Mouse (Mus musculus) neural tube, embryonic 13.5 days (tissue): Measurements from ENCODE around the gene Pacsin2. TPM values are rescaled to one million over a fixed set of nuclear protein-coding genes. Genes with fewer than 3 reads are reported as not detected.

Experiments
- ATAC-seq: fragments of 200-750 bp; cut with Nextera tagmentation; 2 replicates; pipeline ENCODE4 v1.8.0; 2017; ENCODE audit warnings: low read depth, mild to moderate bottlenecking, moderate TSS enrichment, moderate library complexity
- H3K27ac ChIP-seq: fragments of 300-500 bp; sonication (generic); replicated peaks from 2 replicates; pipeline ENCODE4 v1.5.1; 2015; ENCODE audit warnings: moderate library complexity, mild to moderate bottlenecking, inconsistent platforms
- H3K27me3 ChIP-seq: fragments of 300-500 bp; sonication (generic); 2 replicates; pipeline ENCODE4 v1.6.1; 2015; ENCODE audit warnings: mild to moderate bottlenecking, inconsistent platforms
- H3K36me3 ChIP-seq: fragments of 300-500 bp; sonication (generic); 2 replicates; pipeline ENCODE4 v1.6.1; 2015; ENCODE audit warnings: mild to moderate bottlenecking, inconsistent platforms
- H3K4me1 ChIP-seq: fragments of 300-500 bp; sonication (generic); replicated peaks from 2 replicates; pipeline ENCODE4 v1.6.1; 2015; ENCODE audit warnings: inconsistent platforms
- H3K4me2 ChIP-seq: fragments of 300-500 bp; sonication (generic); 2 replicates; pipeline ENCODE4 v1.6.1; 2015; ENCODE audit warnings: inconsistent platforms, mild to moderate bottlenecking, moderate library complexity
- H3K4me3 ChIP-seq: fragments of 300-500 bp; sonication (generic); 2 replicates; pipeline ENCODE4 v1.5.1; 2015; ENCODE audit warnings: mild to moderate bottlenecking, inconsistent platforms
- H3K9ac ChIP-seq: fragments of 300-500 bp; sonication (generic); 2 replicates; pipeline ENCODE4 v1.6.1; 2015; ENCODE audit warnings: moderate library complexity, mild to moderate bottlenecking, inconsistent platforms
- H3K9me3 ChIP-seq: fragments of 300-500 bp; sonication (generic); 2 replicates; pipeline ENCODE4 v1.6.1; 2016; ENCODE audit warnings: inconsistent platforms
- WGBS: fragments of 180-500 bp; shearing (Covaris S2); methylation state at CpG from one replicate; pipeline ENCODE4 v1.1.7; 2015; 5-methylcytosine and 5-hydroxymethylcytosine counted together
- polyA plus RNA-seq: library from polyadenylated mRNA; unstranded; fragments of >200 nt; fragmentation: Nextera tagmentation; extraction: Ambion mirVana; gene quantifications from 2 replicates; pipeline ENCODE4 v1.2.1, GENCODE M21; 2015

The Pacsin2 gene
- polyA plus RNA-seq, 1 experiment from 2014 or later: 29.6 TPM

DNA sequence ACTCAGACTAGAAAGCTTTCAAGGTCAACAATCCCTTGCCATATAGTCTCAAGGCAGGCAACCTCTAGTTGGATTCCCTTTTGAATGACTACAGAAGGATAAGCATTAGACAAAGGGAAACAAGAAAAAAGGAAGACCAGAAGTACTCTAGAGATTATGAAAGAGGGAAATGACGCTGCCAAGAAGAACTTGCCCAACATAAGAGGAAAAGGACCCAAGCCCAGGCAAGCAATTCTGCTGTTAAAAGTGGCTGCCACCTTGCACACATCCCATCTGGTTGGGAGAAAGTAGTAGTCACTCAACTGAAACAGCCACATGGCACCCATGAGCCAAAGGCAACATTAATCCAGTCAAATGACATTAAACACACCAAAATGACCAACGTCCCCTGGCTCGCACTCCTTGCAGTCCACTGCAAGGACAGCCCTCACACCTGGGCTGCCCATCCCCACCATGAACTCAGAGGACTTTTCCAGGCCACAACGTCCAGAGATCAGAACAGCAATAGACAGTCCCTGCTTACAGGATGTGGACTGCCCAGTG, 21.8 kb downstream of the Pacsin2 start:
- peaks cover 19% of the 10 kb centered on the region for H3K4me1 ChIP-seq

DNA sequence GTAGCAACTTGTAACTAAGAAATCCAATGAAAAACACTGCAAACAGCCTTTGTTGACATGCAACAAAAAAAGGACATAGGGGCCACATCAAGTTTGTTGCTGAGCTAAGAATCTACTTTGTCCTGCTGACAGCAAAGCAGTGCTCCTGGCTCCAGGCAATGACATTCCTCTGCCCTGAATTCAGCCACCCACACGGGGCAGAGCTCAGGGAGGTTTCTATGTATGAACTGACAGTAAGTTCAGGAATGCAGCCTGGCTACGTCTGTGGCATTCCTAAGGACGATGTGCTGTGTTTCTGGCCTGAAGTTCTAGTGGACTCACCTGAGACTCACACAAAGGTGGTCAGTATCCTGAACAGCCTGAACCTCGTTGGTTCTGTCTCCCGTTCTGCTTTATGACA, 23.7 kb downstream of the Pacsin2 start:
- no peak overlapping the region for H3K4me3 ChIP-seq
- H3K4me1 ChIP-seq: peaks cover 13% of the 10 kb centered on the region
- H3K9me3 ChIP-seq: no peaks in the 10 kb centered on the region
- ATAC-seq: no peak
- H3K27ac ChIP-seq: no peak overlapping the region
- 73% methylated on average over 5 of the region's 5 CpGs for WGBS
- no peaks in the 10 kb centered on the region for H3K36me3 ChIP-seq
- H3K4me2 ChIP-seq: no peak overlapping the region
- no peak overlapping the region for H3K9ac ChIP-seq
- H3K27me3 ChIP-seq: no peaks in the 10 kb centered on the region

More for the DNA sequence above, 21.8 kb downstream of the Pacsin2 start:
- Histone ChIP-seq H3K9ac (no peak overlapping the region), H3K9me3 (no peaks in the 10 kb centered on the region), H3K4me3 (no peak overlapping the region), H3K27ac (no peak overlapping the region), H3K36me3 (no peaks in the 10 kb centered on the region), H3K4me2 (no peak overlapping the region), H3K27me3 (no peaks in the 10 kb centered on the region)
- ATAC-seq: no peak
- WGBS: 89% methylated on average over 4 of the region's 4 CpGs

DNA sequence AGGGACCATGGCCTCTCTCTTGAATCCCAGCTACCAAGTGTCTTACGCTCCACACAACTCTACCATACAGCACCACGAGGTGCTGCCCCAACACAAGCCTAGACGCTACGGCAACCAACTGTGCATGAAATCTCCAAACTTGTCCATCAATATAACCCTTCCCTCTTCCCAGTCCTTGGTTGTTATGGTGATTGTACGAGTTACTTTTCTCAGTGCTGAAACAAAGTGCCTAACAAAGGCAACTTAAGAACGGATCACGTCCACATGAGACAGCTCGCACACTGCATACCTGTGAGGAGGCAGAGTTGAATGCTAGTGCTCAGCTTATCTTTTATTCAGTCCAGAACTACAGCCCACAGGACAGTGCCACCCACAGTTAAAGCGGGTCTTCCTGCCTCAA, 27.9 kb downstream of the Pacsin2 start:
- no peak overlapping the region for H3K27ac ChIP-seq
- H3K4me3 ChIP-seq: no peak overlapping the region
- H3K4me2 ChIP-seq: no peak overlapping the region
- WGBS: 77% methylated on average over 9 of the region's 9 CpGs
- H3K4me1 ChIP-seq: peaks cover 13% of the 10 kb centered on the region
- no peaks in the 10 kb centered on the region for H3K9me3 ChIP-seq
- H3K36me3 ChIP-seq: no peaks in the 10 kb centered on the region
- no peak overlapping the region for H3K9ac ChIP-seq
- no peaks in the 10 kb centered on the region for H3K27me3 ChIP-seq
- no peak for ATAC-seq

DNA sequence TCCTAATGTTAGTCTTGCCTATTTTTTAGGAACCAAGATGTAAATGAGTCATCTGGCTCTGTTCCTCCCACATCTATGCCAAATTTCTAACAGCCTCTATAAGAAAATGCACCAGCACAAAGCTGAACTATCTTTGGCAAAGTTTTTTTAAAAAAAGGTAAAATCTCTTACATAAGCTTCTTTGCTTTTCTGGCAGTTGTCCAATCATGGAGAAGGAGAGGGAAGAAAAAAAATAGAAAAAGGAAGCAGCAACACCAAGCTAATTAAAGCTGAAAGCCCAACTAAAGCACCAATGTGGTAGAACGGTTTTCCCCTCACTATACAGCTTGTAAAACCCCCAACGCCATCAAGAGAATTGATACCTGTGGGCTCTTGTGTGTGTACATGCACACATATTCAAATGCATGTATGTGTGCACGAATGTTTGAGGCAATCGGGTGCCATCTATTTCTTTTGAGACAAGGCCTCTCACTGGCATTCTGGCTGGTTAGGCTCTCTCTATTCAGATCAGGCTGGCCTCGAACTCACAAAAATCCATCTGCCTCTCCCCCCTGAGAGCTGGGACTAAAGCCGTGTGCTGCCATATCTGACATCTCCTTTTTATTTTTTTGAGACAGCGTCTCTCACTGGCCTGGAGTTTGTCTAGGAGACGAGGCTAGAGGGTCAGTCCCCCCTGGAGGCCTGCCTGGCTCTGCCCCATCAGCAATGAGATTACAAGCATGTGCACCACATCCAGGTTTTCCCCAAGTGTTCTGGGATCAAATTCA, 28.9 kb downstream of the Pacsin2 start:
- no peak overlapping the region for H3K4me2 ChIP-seq
- H3K36me3 ChIP-seq: no peaks in the 10 kb centered on the region
- no peak overlapping the region for H3K4me3 ChIP-seq
- H3K9me3 ChIP-seq: no peaks in the 10 kb centered on the region
- H3K4me1 ChIP-seq: peaks cover 13% of the 10 kb centered on the region
- no peaks in the 10 kb centered on the region for H3K27me3 ChIP-seq
- no peak overlapping the region for H3K9ac ChIP-seq
- WGBS: 85% methylated on average over 8 of the region's 8 CpGs
- H3K27ac ChIP-seq: no peak overlapping the region
- ATAC-seq: no peak

DNA sequence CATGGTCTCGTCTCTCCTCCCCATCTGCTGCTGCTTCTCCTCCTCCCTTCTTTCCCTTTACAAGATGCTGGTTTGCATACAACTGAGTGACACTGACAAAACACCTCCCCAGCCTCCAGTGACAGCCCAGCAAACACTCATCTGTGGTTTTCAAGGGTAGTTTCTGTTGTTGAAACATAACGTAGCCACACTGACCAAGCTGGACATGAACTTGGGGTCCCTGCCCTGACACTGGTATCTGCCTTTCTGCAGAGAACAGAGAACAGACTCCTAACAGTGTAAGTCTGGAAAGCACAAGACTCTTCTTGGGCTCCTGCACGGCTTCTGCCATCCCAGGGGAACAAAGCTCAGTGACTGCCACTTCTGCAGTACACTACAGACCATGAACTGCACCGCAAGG, 29.7 kb downstream of the Pacsin2 start:
- no peak overlapping the region for H3K9ac ChIP-seq
- H3K27me3 ChIP-seq: no peaks in the 10 kb centered on the region
- H3K4me2 ChIP-seq: no peak overlapping the region
- H3K27ac ChIP-seq: no peak overlapping the region
- 84% methylated on average over 4 of the region's 4 CpGs for WGBS
- peaks cover 13% of the 10 kb centered on the region for H3K4me1 ChIP-seq
- no peak overlapping the region for H3K4me3 ChIP-seq
- no peaks in the 10 kb centered on the region for H3K9me3 ChIP-seq
- no peak for ATAC-seq
- no peaks in the 10 kb centered on the region for H3K36me3 ChIP-seq

DNA sequence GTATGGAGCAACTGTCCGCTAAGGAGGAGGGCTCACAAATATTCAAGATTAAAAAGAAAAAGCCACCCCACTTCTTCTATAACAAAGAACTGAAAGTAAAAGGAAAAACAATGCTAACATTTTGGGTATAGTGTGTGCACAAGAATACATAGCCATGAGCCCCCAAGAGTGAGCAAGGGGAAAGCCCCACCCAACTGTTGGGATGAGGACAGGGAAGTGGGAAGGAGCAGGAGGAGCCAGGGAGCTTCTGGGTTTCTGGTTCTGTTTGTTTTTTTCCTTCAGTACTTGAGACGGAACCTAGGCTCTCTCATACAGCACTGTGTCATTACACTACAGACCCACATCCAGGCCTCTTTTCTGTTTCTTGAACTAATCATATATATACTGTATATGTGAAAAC, 31.1 kb downstream of the Pacsin2 start:
- Histone ChIP-seq H3K9ac (no peak overlapping the region), H3K9me3 (no peaks in the 10 kb centered on the region), H3K27me3 (no peaks in the 10 kb centered on the region), H3K36me3 (no peaks in the 10 kb centered on the region), H3K4me3 (no peak overlapping the region), H3K4me1 (peaks cover 13% of the 10 kb centered on the region), H3K27ac (no peak overlapping the region), H3K4me2 (no peak overlapping the region)
- no peak for ATAC-seq
- 86% methylated on average over 2 of the region's 2 CpGs for WGBS

DNA sequence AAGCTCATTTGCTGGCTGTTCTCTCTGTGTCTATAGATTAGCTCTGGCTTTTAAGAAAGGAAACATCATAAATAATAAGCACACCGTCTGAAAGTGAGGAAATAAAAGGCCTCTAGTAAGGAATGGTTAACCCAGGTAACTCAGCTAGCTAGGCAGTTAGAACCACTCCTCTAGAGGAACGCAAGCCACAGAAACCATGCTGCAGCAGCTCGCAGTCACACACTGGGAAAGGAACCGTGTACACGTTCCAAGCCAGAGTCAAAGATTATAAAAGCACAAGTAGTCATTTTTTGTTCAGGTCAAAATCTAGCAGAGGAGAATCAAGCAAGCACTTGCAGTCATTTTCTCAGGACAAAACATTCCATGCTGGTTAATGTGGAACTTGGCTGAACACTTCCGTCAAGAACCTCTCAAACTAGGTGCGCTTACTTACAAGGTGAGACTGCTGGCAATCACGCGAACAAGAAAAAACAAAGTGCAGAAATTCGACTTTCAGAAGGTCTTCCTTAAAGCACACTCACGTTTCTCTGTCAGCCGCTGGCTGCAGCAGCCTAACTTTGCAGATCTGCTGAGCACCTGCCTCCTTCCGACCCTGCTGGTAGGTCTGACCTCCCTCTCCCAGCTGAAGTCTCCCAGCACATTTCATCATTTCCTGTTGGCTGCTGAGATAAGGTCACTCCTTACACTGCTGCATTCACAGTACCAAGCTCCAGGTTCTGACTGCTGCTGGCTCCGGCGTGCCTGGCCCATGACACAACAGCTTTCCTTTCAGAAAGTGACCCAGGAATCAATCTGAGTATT, 32.0 kb downstream of the Pacsin2 start:
- Histone ChIP-seq H3K36me3 (no peaks in the 10 kb centered on the region), H3K27me3 (no peaks in the 10 kb centered on the region), H3K4me2 (no peak overlapping the region), H3K4me1 (peaks cover 13% of the 10 kb centered on the region), H3K27ac (no peak overlapping the region), H3K4me3 (no peak overlapping the region), H3K9me3 (no peaks in the 10 kb centered on the region), H3K9ac (no peak overlapping the region)
- WGBS: 69% methylated on average over 15 of the region's 15 CpGs
- ATAC-seq: no peak

DNA sequence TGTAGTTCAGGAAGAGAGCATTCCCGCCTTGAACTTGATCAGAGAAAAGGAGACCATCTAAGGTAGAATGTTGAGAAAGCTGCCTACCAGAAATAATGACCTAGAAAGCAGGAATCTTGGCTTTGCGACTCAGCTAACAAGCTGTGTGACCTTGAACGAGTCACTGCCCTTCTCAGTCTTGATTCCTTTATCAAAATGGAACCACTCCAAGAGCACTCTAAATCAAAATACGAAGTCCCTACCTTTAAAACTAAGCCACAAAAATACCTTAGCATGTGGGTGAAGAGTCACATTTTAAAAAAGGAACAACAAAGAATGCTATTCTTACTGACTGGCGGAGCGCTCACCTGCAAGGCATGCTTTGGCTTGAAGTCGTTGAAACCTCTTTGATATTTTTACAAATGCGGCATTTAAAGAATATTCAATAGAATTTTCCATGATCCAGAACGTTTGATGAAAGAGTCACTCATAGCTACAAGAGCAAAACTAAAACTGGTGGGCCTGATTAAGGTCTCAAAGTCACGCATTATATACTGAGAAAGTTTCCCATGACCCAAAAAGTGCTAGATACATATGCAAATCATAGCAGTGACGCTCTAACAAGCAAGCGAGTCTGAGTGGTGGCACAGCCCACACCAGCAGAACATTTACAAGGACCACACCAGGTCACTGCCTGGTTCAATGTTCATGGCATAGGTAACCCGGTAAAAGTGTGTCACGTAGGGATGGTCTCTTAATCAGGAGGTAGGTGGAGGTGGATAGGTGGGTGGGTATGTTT, 33.2 kb downstream of the Pacsin2 start:
- H3K9me3 ChIP-seq: no peaks in the 10 kb centered on the region
- no peaks in the 10 kb centered on the region for H3K27me3 ChIP-seq
- no peak overlapping the region for H3K4me2 ChIP-seq
- WGBS: 91% methylated on average over 14 of the region's 14 CpGs
- ATAC-seq: no peak
- H3K4me3 ChIP-seq: no peak overlapping the region
- no peak overlapping the region for H3K27ac ChIP-seq
- H3K9ac ChIP-seq: no peak overlapping the region
- H3K36me3 ChIP-seq: no peaks in the 10 kb centered on the region
- peaks cover 18% of the 10 kb centered on the region for H3K4me1 ChIP-seq

DNA sequence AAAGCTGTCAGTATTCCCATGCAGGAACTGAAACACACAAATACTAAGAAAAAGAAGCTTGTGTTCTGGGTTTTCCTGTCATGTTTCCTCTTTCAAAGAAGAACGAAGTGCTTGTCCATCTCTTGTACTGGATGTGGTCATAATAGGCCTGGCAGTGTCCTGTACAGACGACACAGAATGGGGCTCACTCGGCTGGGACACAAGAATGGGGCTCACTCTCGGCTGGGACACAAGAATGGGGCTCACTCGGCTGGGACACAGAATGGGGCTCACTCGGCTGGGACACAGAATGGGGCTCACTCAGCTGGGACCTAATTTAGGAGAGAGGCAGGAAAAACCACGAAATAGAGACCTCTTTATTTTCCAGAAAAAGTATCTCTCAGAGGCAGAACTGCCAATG, 34.0 kb downstream of the Pacsin2 start:
- no peaks in the 10 kb centered on the region for H3K9me3 ChIP-seq
- no peaks in the 10 kb centered on the region for H3K36me3 ChIP-seq
- H3K27ac ChIP-seq: no peak overlapping the region
- H3K27me3 ChIP-seq: no peaks in the 10 kb centered on the region
- H3K4me2 ChIP-seq: no peak overlapping the region
- 76% methylated on average over 7 of the region's 7 CpGs for WGBS
- H3K4me1 ChIP-seq: peaks cover 26% of the 10 kb centered on the region
- no peak overlapping the region for H3K9ac ChIP-seq
- no peak for ATAC-seq
- no peak overlapping the region for H3K4me3 ChIP-seq

DNA sequence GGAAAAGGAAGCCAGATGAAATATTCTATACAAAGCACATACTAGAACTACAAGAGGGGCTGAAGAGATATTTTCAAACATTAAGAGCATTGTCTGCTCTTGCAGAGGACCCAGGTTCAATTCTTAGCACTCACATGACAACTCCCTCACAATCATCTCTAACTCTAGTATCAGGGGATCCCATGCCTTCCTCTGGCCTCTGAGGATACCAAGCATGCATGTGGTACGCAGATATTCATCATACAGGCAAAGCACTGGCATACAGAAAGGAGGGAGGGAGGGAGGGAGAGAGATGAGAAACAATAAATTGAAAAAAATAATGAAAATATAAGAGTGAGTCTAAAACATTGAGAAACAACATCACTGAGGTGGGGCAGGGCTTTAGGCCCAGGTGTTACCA, 35.8 kb downstream of the Pacsin2 start:
- Histone ChIP-seq H3K4me1 (peaks cover 28% of the 10 kb centered on the region), H3K9me3 (no peaks in the 10 kb centered on the region), H3K4me3 (no peak overlapping the region), H3K36me3 (no peaks in the 10 kb centered on the region), H3K27me3 (no peaks in the 10 kb centered on the region), H3K9ac (no peak overlapping the region), H3K4me2 (no peak overlapping the region), H3K27ac (no peak overlapping the region)
- ATAC-seq: no peak
- WGBS: 77% methylated on average over 1 of the region's 1 CpGs

DNA sequence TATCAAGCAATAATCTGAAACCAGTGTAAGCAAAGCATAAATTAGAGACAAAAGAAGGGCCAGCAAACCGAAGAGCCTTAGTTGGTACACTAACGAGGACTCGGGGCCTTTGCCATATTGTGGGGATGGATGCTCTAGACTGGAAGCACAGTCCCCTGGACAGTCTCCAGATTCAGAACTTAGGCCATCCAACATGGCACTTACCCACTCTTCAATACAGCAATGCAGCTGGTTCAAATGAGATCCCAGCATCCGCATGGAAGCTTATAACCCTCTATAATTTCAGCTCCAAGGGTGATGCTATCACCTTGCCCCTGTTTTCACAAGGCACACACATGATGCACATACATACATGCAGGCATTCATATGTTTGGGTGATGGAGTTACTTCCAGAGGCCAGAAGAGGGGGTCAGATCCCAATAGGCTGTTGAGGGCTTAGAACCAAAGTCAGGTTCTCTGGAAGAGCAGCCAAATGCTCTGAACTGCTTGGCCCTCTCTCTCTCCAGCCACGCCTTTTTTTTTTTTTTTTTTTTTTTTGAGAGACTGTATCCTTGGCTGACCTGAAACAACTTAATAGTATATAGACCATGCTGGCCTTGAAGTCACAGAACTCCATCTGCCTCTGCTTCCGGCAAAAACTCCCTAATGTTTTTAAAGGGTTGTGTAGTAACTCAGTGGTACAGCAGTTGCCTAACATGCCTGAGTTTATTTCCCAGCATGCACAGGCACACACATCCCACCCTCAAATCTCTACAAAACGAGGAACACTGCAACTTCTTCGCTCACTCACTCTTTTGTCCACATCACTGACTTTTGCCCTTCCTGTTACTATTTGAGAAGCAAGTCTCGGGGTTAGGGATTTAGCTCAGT, 36.9 kb downstream of the Pacsin2 start:
- 87% methylated on average over 9 of the region's 9 CpGs for WGBS
- peaks cover 22% of the 10 kb centered on the region for H3K4me1 ChIP-seq
- no peaks in the 10 kb centered on the region for H3K36me3 ChIP-seq
- H3K9me3 ChIP-seq: no peaks in the 10 kb centered on the region
- no peak overlapping the region for H3K4me2 ChIP-seq
- H3K27ac ChIP-seq: no peak overlapping the region
- H3K27me3 ChIP-seq: no peaks in the 10 kb centered on the region
- no peak for ATAC-seq
- no peak overlapping the region for H3K4me3 ChIP-seq
- no peak overlapping the region for H3K9ac ChIP-seq
